Mouse (Mus musculus) monocyte, adult 2 months (primary cell): ENCODE measurements around the gene Car10.

Experiments
- DNase-seq, 2 experiments: peaks; one replicate each; pipeline ENCODE4 v3.0.0; 2022; ENCODE audit warnings: low spot score in 2 of 2, low read depth in 1 of 2

Car10 gene

DNA sequence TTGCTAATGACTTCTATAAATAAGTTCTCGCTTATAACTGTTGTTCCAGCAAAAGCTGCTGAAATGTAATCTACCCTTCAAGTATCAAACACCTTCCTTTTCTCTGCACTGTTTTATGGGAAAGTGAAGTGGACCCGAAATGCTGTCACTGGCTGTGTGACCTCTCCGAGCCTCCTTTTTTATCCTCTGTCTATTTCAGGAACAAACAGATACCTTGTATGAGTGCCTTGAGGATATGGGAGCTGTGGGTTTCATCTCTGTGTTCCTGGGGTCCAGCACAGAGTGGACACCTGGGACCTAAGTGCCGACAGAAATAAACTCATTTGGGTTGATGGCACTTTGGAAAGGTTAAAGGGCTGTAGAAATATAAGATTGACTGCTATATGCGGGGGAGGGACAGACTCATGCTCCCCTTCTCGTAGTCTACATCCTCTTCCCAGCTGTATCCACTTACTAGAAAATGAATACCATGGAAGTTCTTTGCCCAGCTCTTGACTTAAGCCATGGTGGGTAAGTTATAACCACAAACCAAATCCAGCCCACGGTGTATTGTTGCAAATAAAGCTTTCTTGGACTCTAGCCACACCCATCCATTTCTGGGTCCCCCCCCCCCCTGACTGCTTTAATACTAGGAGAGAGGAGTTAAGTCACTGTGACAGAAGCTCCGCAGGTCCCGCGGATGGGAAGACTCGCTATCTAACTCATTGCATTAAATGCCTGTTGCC, 474.3 kb downstream of the Car10 start:
- DNase-seq: no peak

GRCm38 (mm10) chr11:93577441-93577840, 479.6 kb downstream of the Car10 start:
- DNase-seq: no peak

GRCm38 (mm10) chr11:93579626-93580025, 481.8 kb downstream of the Car10 start:
- no peak for DNase-seq

GRCm38 (mm10) chr11:93581326-93581725, 483.5 kb downstream of the Car10 start:
- no peak for DNase-seq

DNA sequence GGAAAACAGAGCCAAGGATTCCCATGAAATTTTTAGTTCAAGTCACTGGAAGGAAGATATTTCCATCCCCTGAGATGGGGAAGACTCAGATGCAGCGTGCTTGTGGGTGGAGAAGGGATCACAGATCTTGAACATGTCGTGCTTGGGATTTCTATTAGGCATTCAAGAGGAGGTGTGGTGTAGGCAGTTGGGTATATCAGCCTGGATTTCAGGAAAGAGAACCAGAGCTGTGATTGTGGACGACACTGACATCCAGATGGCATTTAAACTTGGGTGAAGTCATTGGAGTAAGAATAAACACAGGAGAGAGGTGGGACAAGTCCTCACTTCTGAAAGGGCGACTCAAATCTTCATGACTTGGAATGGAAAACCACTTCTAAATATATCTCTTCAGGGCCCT, 490.0 kb downstream of the Car10 start:
- DNase-seq: no peak

DNA sequence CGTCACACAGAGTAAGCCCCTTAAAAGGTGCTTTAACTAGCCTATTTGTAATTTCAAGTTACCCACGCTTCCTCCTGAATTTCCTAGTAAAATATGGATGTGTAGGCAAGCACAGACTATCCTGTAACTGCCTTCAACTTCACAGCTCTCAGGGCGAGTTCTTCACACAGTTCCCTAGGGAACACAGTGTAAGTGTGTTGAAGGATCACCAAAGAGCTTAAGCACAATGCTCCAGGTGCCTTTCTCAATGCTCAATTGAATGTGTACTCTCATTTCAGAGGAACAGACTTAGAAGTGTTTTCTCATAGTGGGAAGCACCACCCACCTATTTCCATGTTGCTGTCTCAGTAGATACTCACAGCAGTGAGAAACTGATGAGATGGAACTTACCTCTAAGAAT, 492.8 kb downstream of the Car10 start:
- DNase-seq: no peak

- no peak for DNase-seq
Measured at GRCm38 (mm10) chr11:93594033-93594432, 496.2 kb downstream of the Car10 start.

DNA sequence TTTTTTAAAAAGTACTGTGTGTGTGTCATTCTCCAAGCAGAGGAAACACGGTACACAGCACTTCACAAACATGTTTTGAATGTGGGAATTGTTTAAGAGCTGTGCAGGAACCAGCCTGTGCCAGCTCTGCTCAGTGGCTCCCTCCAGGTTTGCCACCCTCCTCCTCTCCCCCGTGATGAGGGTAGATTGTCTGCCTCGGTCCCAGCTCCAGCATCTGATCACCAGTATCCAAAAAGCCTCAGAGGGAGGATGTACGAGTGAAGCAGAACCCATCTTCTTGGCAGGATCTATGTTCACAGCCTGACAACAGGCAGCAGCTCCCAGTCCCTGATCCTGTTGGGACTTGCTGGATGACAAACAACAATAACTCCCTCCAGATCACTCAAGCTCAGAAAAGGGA, 500.3 kb downstream of the Car10 start:
- no peak for DNase-seq

DNA sequence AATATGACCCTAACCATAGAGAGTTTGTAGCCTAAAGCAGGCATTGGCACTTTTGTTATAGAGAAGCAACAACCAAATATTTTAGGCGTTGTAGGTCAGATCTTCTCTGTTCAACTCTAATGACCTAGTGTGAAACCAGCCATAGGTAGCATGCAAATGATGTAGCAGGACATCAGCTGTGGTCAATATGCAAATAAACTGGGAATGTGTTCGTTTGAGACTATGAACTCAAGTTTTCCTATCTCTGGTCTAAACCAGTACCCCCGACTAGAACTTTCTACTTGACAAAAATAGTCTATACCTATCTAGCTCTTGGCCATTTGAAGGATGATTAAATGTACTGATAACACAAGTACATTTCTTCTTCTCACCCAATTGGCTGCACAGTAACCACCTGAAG, 501.9 kb downstream of the Car10 start:
- no peak for DNase-seq

- no peak for DNase-seq
Measured at GRCm38 (mm10) chr11:93603575-93603974, 505.7 kb downstream of the Car10 start.

GRCm38 (mm10) chr11:93607111-93607510, 509.3 kb downstream of the Car10 start:
- no peak for DNase-seq

- DNase-seq: no peak
Measured at GRCm38 (mm10) chr11:93608716-93609115, 510.9 kb downstream of the Car10 start.

- DNase-seq: no peak
Measured at GRCm38 (mm10) chr11:93612071-93612470, 514.2 kb downstream of the Car10 start.

- no peak for DNase-seq
Measured at GRCm38 (mm10) chr11:93614851-93615250, 517.0 kb downstream of the Car10 start.

- no peak for DNase-seq
Measured at GRCm38 (mm10) chr11:93623605-93624004, 525.8 kb downstream of the Car10 start.

- DNase-seq: no peak
Measured at GRCm38 (mm10) chr11:93639410-93639809, 541.6 kb downstream of the Car10 start.

- DNase-seq: no peak
Measured at GRCm38 (mm10) chr11:93640954-93641353, 543.1 kb downstream of the Car10 start.

DNA sequence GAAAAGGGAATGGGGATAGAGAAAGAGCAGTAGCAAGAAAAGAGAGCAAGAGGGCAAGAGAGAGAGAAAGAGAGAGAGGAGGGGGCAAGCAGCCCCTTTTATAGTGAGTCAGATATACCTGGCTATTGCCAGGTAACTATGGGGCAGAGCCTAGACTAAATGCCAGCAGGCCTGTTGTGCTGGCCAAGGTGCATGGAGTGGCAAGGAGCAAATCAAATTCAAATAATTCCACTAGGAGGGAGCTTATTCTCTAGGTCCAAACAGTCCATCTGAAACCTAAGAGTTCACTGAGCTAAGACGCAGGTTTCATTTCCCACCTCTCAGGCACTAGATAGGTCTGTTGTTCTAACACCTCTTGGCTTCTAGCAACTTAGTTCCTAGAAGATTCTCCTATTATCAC, 544.5 kb downstream of the Car10 start:
- DNase-seq: no peak

GRCm38 (mm10) chr11:93643006-93643405, 545.2 kb downstream of the Car10 start:
- no peak for DNase-seq

- no peak for DNase-seq
Measured at GRCm38 (mm10) chr11:93643436-93643835, 545.6 kb downstream of the Car10 start.

DNA sequence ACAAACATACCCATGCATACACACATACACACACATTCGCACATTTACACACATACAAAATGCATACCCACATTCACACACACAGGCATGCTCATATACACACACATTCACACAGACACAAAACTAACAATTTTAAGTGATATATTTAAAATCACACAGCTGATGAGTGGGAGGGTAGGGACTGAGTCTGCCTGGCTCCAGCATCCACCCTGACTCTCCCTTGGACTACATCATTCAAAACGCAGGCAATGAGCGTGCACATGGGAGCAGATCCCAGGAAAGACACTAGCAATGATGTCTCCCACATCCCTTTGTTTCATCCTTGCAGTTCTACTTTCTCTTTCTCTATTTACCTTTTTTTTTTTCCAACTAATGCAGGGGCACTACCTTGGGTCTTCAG, 548.4 kb downstream of the Car10 start:
- no peak for DNase-seq
